Mouse (Mus musculus): ENCODE data around the gene Nfkb2.

DNA sequence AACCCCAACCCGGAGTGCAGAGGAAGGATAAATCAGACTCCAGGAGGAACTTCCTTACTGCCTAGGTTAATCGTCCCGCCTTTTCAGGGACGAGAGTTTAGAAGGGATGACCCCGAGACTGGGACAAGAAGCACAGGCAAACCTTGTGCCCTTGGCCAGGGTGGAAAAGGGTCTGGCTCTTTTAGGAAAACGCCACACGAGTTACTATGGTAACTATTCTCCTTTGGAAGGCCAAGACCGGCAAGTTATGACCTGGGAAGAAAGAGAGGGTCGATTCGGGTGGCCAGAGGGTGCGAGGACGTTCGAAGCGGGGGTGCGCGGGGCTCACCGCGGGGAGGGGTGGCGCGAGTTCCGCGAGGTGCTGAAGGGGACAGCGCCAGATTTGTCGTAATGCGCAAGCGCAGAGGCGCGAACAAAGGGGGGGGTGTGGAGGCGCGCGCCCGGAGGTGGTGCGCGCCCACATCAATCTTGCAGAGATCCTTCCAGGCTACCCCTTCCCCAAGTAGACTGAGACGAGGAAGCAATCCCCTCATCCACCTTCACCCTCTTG is 22.7 kb downstream of the Nfkb2 start, which contains the start of gene Psd:
- TF ChIP-seq GATA1 (IDR thresholded peaks at IDR 0.05; ENCODE audit: borderline replicate concordance, low read length) (no peak), FLI1 (IDR thresholded peaks at IDR 0.05; ENCODE audit: low read length) (no peak)

Measured in megakaryocyte, embryonic 14.5 days (primary cell).